Mouse (Mus musculus): ENCODE results near the gene Spata31d1b. TPM values are rescaled to one million over a fixed set of nuclear protein-coding genes. Genes with fewer than 3 reads are reported as not detected.

Gene Spata31d1b
- total RNA-seq, 2 experiments from 2014 or later, result not detected

DNA sequence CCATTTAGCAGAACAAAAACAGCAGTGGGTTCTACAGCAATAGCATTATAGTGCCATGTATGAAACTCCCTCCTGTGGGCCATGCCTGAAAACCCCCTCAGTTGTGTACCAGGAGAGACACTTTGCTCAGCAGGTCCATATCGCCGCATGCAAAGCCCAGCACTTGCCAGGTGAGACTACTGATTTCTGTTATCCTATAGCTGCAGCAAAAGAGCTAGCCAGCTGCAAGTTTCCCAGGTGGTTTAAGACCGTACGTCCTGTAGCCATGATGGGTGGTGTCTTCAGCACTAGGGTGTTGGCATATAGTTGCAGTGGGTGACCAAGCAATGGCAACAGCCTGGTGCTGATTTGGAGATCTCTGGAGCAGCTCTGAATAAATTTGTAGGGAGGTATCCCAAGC lies 27.3 kb downstream of the Spata31d1b start:
- DNase-seq, result no peak
- H3K4me3 ChIP-seq, result no peak overlapping the region

DNA sequence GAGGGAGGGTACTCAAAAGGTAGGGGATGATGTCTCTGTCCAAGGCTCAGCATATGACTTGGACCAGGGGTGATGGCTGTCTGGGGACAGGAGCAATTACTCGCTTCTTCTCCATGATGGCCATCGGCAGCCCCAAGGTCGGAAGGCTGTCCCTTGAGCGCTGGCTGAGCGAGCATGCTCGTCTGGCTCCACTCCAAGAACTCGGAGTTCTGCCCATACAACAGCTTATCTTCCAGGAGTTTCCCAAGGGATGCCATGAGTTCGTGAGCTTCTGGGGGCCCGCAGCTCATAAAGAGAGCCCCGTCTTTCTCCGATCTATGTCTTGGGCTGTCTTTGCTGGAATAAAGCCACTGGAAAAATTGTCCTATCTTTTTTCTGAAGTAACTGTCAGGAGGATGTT lies 29.0 kb downstream of the Spata31d1b start:
- no peak overlapping the region for H3K4me3 ChIP-seq
- H3K27ac ChIP-seq, result no peak overlapping the region
- intact Hi-C loops (cut with DNase I), result no loop called here
- TF ChIP-seq CTCF (IDR thresholded peaks at IDR 0.05), result no peak
- peak; percentile 55 for DNase-seq

More for the DNA sequence above, 27.3 kb downstream of the Spata31d1b start:
- no peak overlapping the region for H3K27ac ChIP-seq
- no peak for TF ChIP-seq CTCF (IDR thresholded peaks at IDR 0.05)
- intact Hi-C loops (cut with DNase I), result no loop called here

DNA sequence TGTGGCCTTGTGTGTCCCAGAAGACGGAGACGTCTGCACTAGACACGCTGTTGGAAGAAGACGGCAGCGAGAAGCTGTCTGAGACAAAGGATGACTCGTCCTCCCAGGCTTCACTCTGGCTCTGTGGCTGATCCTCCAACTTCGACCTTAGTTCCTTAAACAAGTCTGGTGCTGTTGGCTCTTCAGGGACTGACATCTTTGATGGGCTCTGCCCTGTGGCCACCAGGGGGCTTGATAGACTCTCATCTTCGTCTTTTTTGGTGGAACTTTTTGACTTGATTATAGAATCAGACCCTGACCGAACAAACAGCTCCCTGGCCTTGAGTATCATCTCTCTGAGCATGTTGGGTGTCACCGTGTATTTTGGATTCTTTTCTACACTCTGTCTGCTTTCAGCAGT lies 29.6 kb downstream of the Spata31d1b start:
- no peak for DNase-seq
- Histone ChIP-seq H3K4me3 (no peak overlapping the region), H3K27ac (no peak overlapping the region)
- intact Hi-C loops (cut with DNase I), result no loop called here
- TF ChIP-seq CTCF (IDR thresholded peaks at IDR 0.05), result peak; percentile 40; the same call in 1 of the 2 replicates

GRCm38 (mm10) chr13:59745462-59745861 lies 33.4 kb downstream of the Spata31d1b start:
- intact Hi-C loops (cut with DNase I), result no loop called here
- no peak for DNase-seq
- TF ChIP-seq CTCF (IDR thresholded peaks at IDR 0.05), result no peak
- Histone ChIP-seq H3K27ac (no peak overlapping the region), H3K4me3 (no peak overlapping the region)

DNA sequence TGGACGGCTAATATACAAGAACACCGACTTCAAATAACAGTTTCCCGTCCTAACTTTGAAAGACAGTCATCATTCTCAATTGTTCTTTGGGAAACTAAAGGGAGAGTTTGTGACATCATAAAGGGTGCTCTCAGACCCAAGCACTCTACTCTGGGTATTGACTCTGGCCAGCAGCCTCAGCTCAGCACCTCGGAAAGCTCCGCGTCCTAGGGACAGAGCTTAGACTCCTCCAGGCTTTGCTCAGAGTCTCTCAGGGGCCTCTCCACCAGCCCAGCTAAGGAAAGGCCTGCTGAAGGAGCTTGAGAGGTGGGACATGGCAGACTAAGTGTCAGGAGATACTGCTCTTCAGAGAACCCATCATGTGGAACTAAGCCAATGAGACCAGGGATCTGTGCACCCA lies 34.1 kb downstream of the Spata31d1b start:
- no peak for DNase-seq
- intact Hi-C loops (cut with DNase I), result no loop called here
- H3K27ac ChIP-seq, result no peak overlapping the region
- H3K4me3 ChIP-seq, result no peak overlapping the region
- no peak for TF ChIP-seq CTCF (IDR thresholded peaks at IDR 0.05)

DNA sequence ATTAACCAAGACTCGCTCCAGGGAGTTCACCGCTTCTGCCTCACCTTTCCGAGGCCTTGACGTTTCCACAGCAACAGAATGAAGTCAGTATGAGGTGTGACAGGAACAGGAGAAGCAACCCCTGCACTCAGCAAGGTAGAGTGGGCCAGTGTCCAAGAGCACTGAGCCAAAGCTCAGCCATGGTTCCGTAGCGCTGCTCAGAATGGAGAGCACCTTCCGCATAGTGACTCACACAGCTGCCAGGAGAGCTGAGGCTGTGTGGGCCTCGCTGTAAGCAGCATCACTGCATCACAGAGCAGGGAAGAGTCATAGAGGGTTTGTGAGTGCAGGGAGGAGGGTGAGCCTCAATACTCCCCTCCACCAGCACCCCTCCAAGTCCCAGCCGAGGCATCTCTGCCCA lies 34.6 kb downstream of the Spata31d1b start, which contains the start of gene 1700014D04Rik:
Gene 1700014D04Rik, minus strand, starts transcription at position 42 of the 400 bp plus-strand sequence.
- DNase-seq, result no peak
- intact Hi-C loops (cut with DNase I), result no loop called here
- H3K4me3 ChIP-seq, result no peak within 1 kb of the TSS
- no peak for TF ChIP-seq CTCF (IDR thresholded peaks at IDR 0.05)
- no peak within 1 kb of the TSS for H3K27ac ChIP-seq

DNA sequence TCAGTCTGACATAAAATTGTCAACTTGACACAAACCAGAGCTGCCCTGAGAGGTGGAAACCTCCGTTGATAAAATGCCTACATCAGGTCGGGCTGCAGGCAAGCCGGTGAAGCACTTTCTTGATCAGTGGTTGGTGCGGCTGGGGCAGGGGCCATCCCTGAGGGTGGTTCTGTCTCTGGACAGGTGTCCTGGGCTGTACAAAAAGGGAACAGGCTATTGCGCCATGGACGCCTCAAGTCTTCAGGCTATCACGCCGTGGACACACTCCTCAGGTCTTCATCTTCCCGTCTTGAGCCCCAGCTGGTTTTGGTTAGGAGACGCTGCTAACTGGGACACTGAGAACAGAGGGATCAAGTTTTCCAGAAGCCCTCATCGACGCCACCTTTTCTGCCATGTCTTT lies 38.2 kb downstream of the Spata31d1b start:
- intact Hi-C loops (cut with DNase I), result no loop called here
- Histone ChIP-seq H3K4me3 (no peak overlapping the region), H3K27ac (no peak overlapping the region)
- DNase-seq, result no peak
- no peak for TF ChIP-seq CTCF (IDR thresholded peaks at IDR 0.05)

DNA sequence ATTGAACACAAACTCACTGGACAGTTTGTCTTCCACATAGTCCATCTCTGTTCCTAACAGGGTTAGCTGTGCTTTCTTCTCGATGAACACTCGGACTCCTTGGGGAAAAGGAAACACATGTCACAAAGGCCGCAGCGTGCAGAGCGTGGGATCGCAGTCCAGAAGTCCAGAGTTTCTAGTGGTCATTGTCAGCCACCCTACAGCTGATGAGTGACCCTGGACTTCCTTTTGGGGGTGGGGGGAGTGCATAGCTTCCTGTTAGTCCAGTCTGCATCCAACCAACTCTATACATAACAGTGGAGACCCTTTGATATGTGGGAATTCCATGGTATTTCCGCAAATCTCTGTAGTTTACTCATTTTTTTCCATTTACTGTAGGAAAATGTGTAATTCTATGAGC lies 44.8 kb downstream of the Spata31d1b start:
- H3K4me3 ChIP-seq, result no peak overlapping the region
- no peak overlapping the region for H3K27ac ChIP-seq
- intact Hi-C loops (cut with DNase I), result no loop called here
- no peak for TF ChIP-seq CTCF (IDR thresholded peaks at IDR 0.05)
- DNase-seq, result no peak

GRCm38 (mm10) chr13:59762791-59763190 lies 50.7 kb downstream of the Spata31d1b start:
- DNase-seq, result no peak
- TF ChIP-seq CTCF (IDR thresholded peaks at IDR 0.05), result no peak
- no peak overlapping the region for H3K27ac ChIP-seq
- no peak overlapping the region for H3K4me3 ChIP-seq
- intact Hi-C loops (cut with DNase I), result no loop called here

DNA sequence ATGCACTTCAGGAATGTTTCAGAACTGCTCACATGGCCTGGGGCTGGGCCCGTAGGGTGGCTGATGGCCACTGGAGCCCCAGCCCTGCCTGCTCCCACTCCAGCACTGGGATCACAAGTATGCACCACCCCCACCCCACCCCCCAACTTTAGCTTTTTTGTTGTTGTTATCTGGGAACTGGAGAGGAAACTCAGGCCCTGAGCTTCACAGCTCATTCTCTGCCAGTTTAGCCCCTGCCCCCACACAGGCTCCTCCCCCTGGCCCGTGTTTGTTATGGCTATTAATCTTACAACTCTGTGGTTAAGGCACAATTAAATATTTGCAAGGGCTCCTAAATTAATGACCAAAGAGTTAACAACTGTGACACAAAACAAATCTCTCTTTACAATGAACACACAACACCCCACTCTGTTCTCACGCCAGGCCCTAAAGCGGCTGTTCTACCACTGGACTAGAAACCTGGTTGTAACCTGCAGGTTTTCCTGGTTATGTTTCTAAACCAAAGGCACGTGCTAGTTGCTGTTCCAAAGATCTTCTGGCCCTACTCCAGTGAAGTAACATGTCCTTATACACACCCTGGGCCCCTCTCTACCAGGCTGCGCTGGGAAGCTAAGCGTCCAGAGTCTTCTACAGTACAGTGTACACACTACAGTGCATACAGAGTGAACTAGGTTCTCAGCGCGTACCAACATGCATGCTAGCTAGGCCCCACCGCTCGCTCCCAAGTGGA lies 54.9 kb downstream of the Spata31d1b start:
- no peak for DNase-seq
- Histone ChIP-seq H3K4me3 (peak overlapping the region; percentile 80), H3K27ac (peak overlapping the region; percentile 17; the same call in 1 of the 2 replicates)
- no peak for TF ChIP-seq CTCF (IDR thresholded peaks at IDR 0.05)
- intact Hi-C loops (cut with DNase I), result loop anchor here (5.0 kb wide), 1 partner anchor 180 kb away; the partner anchor contains the start of genes Agtpbp1 and Naa35

DNA sequence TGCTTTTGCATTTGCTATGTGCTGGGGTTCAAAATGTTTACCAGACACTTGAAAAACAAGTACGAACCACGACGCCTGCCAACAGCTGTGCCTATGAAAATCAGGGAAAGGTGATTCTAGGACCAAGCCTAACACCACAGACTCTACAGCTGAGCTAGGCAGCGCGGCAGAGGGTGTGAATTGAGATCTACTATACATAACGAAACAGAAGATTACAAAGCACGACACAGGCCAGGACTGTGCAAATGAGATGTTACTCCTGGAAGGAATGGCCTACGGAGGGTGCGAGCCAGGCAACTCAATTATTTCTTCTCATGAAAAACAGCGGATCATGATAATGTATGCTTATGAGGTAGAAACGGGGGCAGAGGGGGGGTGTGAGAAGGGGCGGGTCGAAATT lies 56.4 kb downstream of the Spata31d1b start:
- H3K27ac ChIP-seq, result peak overlapping the region; percentile 99
- intact Hi-C loops (cut with DNase I), result loop anchor here (5.0 kb wide), 1 partner anchor 181 kb away; the partner anchor contains the start of genes Agtpbp1 and Naa35

More for the DNA sequence above, 56.4 kb downstream of the Spata31d1b start:
- DNase-seq, result no peak
- H3K4me3 ChIP-seq, result peak overlapping the region; percentile 80
- no peak for TF ChIP-seq CTCF (IDR thresholded peaks at IDR 0.05)

Other genes with a start within 250 kb of the Spata31d1b start
- gene Agtpbp1, start 127.1 kb upstream of the Spata31d1b start, total RNA-seq (2021), result 10 to 100 TPM; 59.1 to 71.0 TPM
- 10 to 100 TPM; 29.2 to 32.7 TPM for gene Naa35, start 127.0 kb upstream of the Spata31d1b start, total RNA-seq (2021)
- gene Golm1, start 36.5 kb upstream of the Spata31d1b start, total RNA-seq (2021), result 10 to 100 TPM in 1 of 2 experiments, 1 to 10 TPM in 1; 4.5 to 11.5 TPM
- gene 4921517D22Rik, start 18.2 kb upstream of the Spata31d1b start, total RNA-seq (2021), result not detected
- gene Spata31d1a, start 2.0 kb upstream of the Spata31d1b start, total RNA-seq (2021), result not detected
- not detected for gene Spata31d1d, start 19.5 kb downstream of the Spata31d1b start, total RNA-seq (2021)
- gene 1700014D04Rik, start 34.5 kb downstream of the Spata31d1b start, total RNA-seq (2021), result not detected
- gene Isca1, start 57.5 kb downstream of the Spata31d1b start, total RNA-seq (2021), result 100 to 1,000 TPM; 185 to 198 TPM
- not detected for gene Gm49354, start 70.0 kb downstream of the Spata31d1b start, total RNA-seq (2021)
- gene Tut7, start 110.9 kb downstream of the Spata31d1b start, total RNA-seq (2021), result 10 to 100 TPM; 40.5 to 43.5 TPM